In genomic region chr4:54893288-54893687, GRCm38 (mm10) we compare ENCODE assay signal across 27 mouse cellular contexts. TPM values are rescaled to one million over a fixed set of nuclear protein-coding genes. Genes with fewer than 3 reads are reported as not detected.
DNase-seq lines count a peak whose midpoint lies in the region; ATAC-seq lines count a peak whose summit lies in the region.
"Had no signal": no experiment of that assay in that cellular context is flagged by ENCODE, and none has a peak within 500 bp of the region (broad histone marks: within the 10 kb centered on the region; RNA-seq: fewer than 3 reads in every experiment).

No protein-coding gene starts in this region.

- no peak overlapping the region for H3K9ac ChIP-seq in neural tube, embryonic 11.5 days (ENCODE audit: low read length)
- no peak overlapping the region for H3K9ac ChIP-seq in neural tube, embryonic 15.5 days (replicated peaks)
- H3K9ac ChIP-seq in limb, embryonic 11.5 days (ENCODE audit: low read length) = no peak overlapping the region
- H3K9ac ChIP-seq in neural tube, embryonic 14.5 days (replicated peaks; ENCODE audit: low read depth, low read length) = no peak overlapping the region
- H3K9ac ChIP-seq: embryonic facial prominence, embryonic 12.5 days; liver, embryonic 15.5 days; lung, embryonic 15.5 days; midbrain, embryonic 13.5 days had no signal

- WGBS in neural tube, embryonic 11.5 days = 53% methylated on average over 5 of the region's 5 CpGs
- 36% methylated on average over 5 of the region's 5 CpGs for WGBS in neural tube, embryonic 15.5 days
- 60% methylated on average over 5 of the region's 5 CpGs for WGBS in limb, embryonic 11.5 days
- 18% methylated on average over 5 of the region's 5 CpGs for whole genome bisulfite sequencing in neural tube, embryonic 14.5 days

- H3K9me3 ChIP-seq in neural tube, embryonic 11.5 days (ENCODE audit: control insufficient read depth, low read length) = no peaks in the 10 kb centered on the region
- no peaks in the 10 kb centered on the region for H3K9me3 ChIP-seq in neural tube, embryonic 15.5 days (replicated peaks)
- H3K9me3 ChIP-seq in limb, embryonic 11.5 days (ENCODE audit: control insufficient read depth, low read length) = no peaks in the 10 kb centered on the region
- H3K9me3 ChIP-seq in neural tube, embryonic 14.5 days (ENCODE audit: control insufficient read depth, low read length) = no peaks in the 10 kb centered on the region
- H3K9me3 ChIP-seq: embryonic facial prominence, embryonic 12.5 days; liver, embryonic 15.5 days; lung, embryonic 15.5 days; midbrain, embryonic 13.5 days had no signal

- H3K4me1 ChIP-seq in neural tube, embryonic 11.5 days (ENCODE audit: control insufficient read depth, insufficient read depth, low read length) = 0 out of 2 replicates have a peak, but pooled peaks cover 5% of the 10 kb centered on the region
- H3K4me1 ChIP-seq in neural tube, embryonic 15.5 days = no peaks in the 10 kb centered on the region
- H3K4me1 ChIP-seq in limb, embryonic 11.5 days (ENCODE audit: control insufficient read depth, insufficient read depth, low read length) = no peaks in the 10 kb centered on the region
- no peaks in the 10 kb centered on the region for H3K4me1 ChIP-seq in neural tube, embryonic 14.5 days (ENCODE audit: control insufficient read depth, insufficient read depth, low read length)
- H3K4me1 ChIP-seq: liver, embryonic 15.5 days; lung, embryonic 15.5 days had no signal

- DNase-seq in heart, adult 11 months = peak; percentile 74
- DNase-seq in heart, postnatal 14 days = no peak
- DNase-seq in neural tube, embryonic 11.5 days (ENCODE audit: low spot score) = peak; percentile 31
- peak; percentile 25 for DNase-seq in limb, embryonic 11.5 days (ENCODE audit: low spot score)
- DNase-seq in gastrocnemius, postnatal 25 days = no peak
- DNase-seq: adrenal gland, adult 2 months; cerebellum, adult 8-10 months; cerebellum, postnatal 25 days; gastrocnemius, postnatal 14 days; heart, adult 18-20 months; heart, postnatal 4 days; kidney, adult 9 months; kidney, postnatal 10 days; layer of hippocampus, postnatal 36 days; left cerebral cortex, postnatal 4 days; right cerebral cortex, adult 18-20 months; spleen, adult 18-20 months; thymus, postnatal 14 days had no signal

- no peak overlapping the region for H3K4me3 ChIP-seq in neural tube, embryonic 11.5 days (ENCODE audit: low read depth, low read length)
- H3K4me3 ChIP-seq in neural tube, embryonic 15.5 days (replicated peaks) = no peak overlapping the region
- no peak overlapping the region for H3K4me3 ChIP-seq in limb, embryonic 11.5 days (ENCODE audit: low read depth, low read length)
- H3K4me3 ChIP-seq in neural tube, embryonic 14.5 days (ENCODE audit: low read depth, low read length) = no peak overlapping the region
- H3K4me3 ChIP-seq: embryonic facial prominence, embryonic 12.5 days; liver, embryonic 15.5 days; lung, embryonic 15.5 days; midbrain, embryonic 13.5 days had no signal

- intact Hi-C loops in heart, postnatal 14 days (cut with DNase I) = no loop called here

- no peak overlapping the region for H3K4me2 ChIP-seq in neural tube, embryonic 11.5 days (ENCODE audit: low read depth)
- H3K4me2 ChIP-seq in neural tube, embryonic 15.5 days = no peak overlapping the region
- H3K4me2 ChIP-seq in limb, embryonic 11.5 days (ENCODE audit: low read depth, severe bottlenecking) = no peak overlapping the region
- H3K4me2 ChIP-seq in neural tube, embryonic 14.5 days (ENCODE audit: low read depth, low read length) = no peak overlapping the region
- H3K4me2 ChIP-seq: embryonic facial prominence, embryonic 12.5 days; heart, embryonic 11.5 days; liver, embryonic 15.5 days; lung, embryonic 15.5 days; midbrain, embryonic 13.5 days had no signal

- H3K36me3 ChIP-seq in neural tube, embryonic 11.5 days (ENCODE audit: control insufficient read depth, insufficient read depth, low read length) = no peaks in the 10 kb centered on the region
- H3K36me3 ChIP-seq in neural tube, embryonic 15.5 days = no peaks in the 10 kb centered on the region
- no peaks in the 10 kb centered on the region for H3K36me3 ChIP-seq in limb, embryonic 11.5 days (ENCODE audit: control insufficient read depth, insufficient read depth, low read length)
- H3K36me3 ChIP-seq in neural tube, embryonic 14.5 days (ENCODE audit: control insufficient read depth, insufficient read depth, low read length) = no peaks in the 10 kb centered on the region
- H3K36me3 ChIP-seq: embryonic facial prominence, embryonic 12.5 days; liver, embryonic 15.5 days; lung, embryonic 15.5 days; midbrain, embryonic 13.5 days had no signal

- no peaks in the 10 kb centered on the region for H3K27me3 ChIP-seq in neural tube, embryonic 11.5 days (ENCODE audit: control insufficient read depth, insufficient read depth, low read length)
- no peaks in the 10 kb centered on the region for H3K27me3 ChIP-seq in neural tube, embryonic 15.5 days (replicated peaks)
- H3K27me3 ChIP-seq in limb, embryonic 11.5 days (ENCODE audit: control insufficient read depth, insufficient read depth, low read length) = no peaks in the 10 kb centered on the region
- H3K27me3 ChIP-seq in neural tube, embryonic 14.5 days (ENCODE audit: control insufficient read depth, insufficient read depth, low read length) = no peaks in the 10 kb centered on the region
- H3K27me3 ChIP-seq: embryonic facial prominence, embryonic 12.5 days; liver, embryonic 15.5 days; lung, embryonic 15.5 days; midbrain, embryonic 13.5 days had no signal

- H3K27ac ChIP-seq in neural tube, embryonic 11.5 days (ENCODE audit: low read depth, low read length) = peak overlapping the region; percentile 85
- H3K27ac ChIP-seq in neural tube, embryonic 15.5 days (replicated peaks) = no peak overlapping the region
- 0 out of 2 replicates have a peak overlapping the region, but pooled peaks have one; percentile 14 for H3K27ac ChIP-seq in limb, embryonic 11.5 days (replicated peaks; ENCODE audit: low read depth, low read length)
- no peak overlapping the region for H3K27ac ChIP-seq in neural tube, embryonic 14.5 days (ENCODE audit: low read depth, low read length)
- H3K27ac ChIP-seq: embryonic facial prominence, embryonic 12.5 days; liver, embryonic 15.5 days; lung, embryonic 15.5 days; midbrain, embryonic 13.5 days had no signal

- ATAC-seq in neural tube, embryonic 11.5 days (ENCODE audit: insufficient read depth, low FRiP score, low TSS enrichment) = peak; percentile 61
- no peak for ATAC-seq in neural tube, embryonic 15.5 days (ENCODE audit: low FRiP score)
- ATAC-seq in limb, embryonic 11.5 days (ENCODE audit: insufficient number of reproducible peaks, low FRiP score, low TSS enrichment, low read depth) = no peak
- 0 out of 2 replicates have a peak, but pooled peaks have one; percentile 31 for ATAC-seq in neural tube, embryonic 14.5 days (ENCODE audit: low read depth)
- ATAC-seq: intestine, postnatal 0 days; midbrain, embryonic 13.5 days had no signal

RNA-seq across cellular contexts. Expression of gene Zfp462, which starts 51.6 kb away (rescaled TPM):
- total RNA-seq in heart, postnatal 14 days (2021) = 10 to 100 TPM; 13.0 TPM
- 14.5 and 16.4 TPM in 2 replicates for polyA plus RNA-seq in neural tube, embryonic 11.5 days (2014; fragmentation: Nextera tagmentation; extraction: Ambion mirVana)
- 8.2 and 9.2 TPM in 2 replicates for polyA plus RNA-seq in neural tube, embryonic 15.5 days (2015; fragmentation: Nextera tagmentation; extraction: Ambion mirVana)
- 9.5 and 11.4 TPM in 2 replicates for polyA plus RNA-seq in limb, embryonic 11.5 days (2014; fragmentation: Nextera tagmentation; extraction: Ambion mirVana)
- polyA plus RNA-seq in neural tube, embryonic 14.5 days (2014; fragmentation: Nextera tagmentation; extraction: Ambion mirVana) = 11.1 and 16.8 TPM in 2 replicates
- 10 to 100 TPM; 10.7 to 17.6 TPM for total RNA-seq in gastrocnemius, postnatal 25 days (2021)
- total RNA-seq: monocyte, adult 5-6 weeks had no signal

Comparison
In these comparisons a context has a peak if more than half of its experiments do, and no peak if none do; other contexts are left out.
1. DNase-seq: peak in heart, adult 11 months (single experiment), neural tube, embryonic 11.5 days (single experiment) and limb, embryonic 11.5 days (single experiment); none in heart, postnatal 14 days (0 of 2) and gastrocnemius, postnatal 25 days (single experiment).
2. ATAC-seq: peak in neural tube, embryonic 11.5 days (single experiment) and neural tube, embryonic 14.5 days (single experiment); none in neural tube, embryonic 15.5 days (single experiment) and limb, embryonic 11.5 days (single experiment).
3. H3K27ac ChIP-seq: peak in neural tube, embryonic 11.5 days (single experiment) and limb, embryonic 11.5 days (single experiment); none in neural tube, embryonic 15.5 days (single experiment) and neural tube, embryonic 14.5 days (single experiment).